Mouse (Mus musculus): ENCODE data around the gene Cpsf6.

DNA sequence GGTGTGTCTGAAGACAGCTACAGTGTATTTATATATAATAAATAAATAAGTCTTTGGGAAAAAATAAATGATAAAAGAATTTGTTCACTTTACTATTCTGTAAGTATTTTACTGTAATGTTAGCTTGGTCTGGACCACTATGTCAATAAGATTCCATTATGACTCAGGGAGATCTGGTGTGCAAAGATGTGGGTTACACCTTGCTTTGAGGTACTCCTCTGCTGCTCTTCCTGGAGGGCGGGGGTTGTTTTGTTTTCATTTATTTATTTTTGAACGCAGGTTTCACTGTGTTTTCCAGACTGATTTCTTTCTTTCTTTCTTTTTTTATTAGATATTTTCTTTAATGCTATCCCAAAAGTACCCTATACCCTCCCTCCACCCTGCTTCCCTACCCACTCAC, 12.0 kb upstream of the Cpsf6 start:
- TF ChIP-seq FOSL1 (IDR thresholded peaks at IDR 0.05; ENCODE audit: insufficient read depth, low read length, poor library complexity, severe bottlenecking) (no peak), CTCF (IDR thresholded peaks at IDR 0.05; ENCODE audit: control insufficient read depth, insufficient read depth, insufficient read length) (no peak), USF1 (IDR thresholded peaks at IDR 0.05; ENCODE audit: low read depth) (no peak)

Measured in C2C12 (cell line).